Mouse (Mus musculus) testis, adult 2 months (tissue): ENCODE measurements around the gene Chaf1b.

Source experiments
- CTCF ChIP-seq: fragments of 200-500 bp; IDR thresholded peaks from 2 replicates; pipeline ENCODE4 v1.5.1; 2012; ENCODE audit warnings: low read depth, mild to moderate bottlenecking, inconsistent platforms, low read length, moderate library complexity; ENCODE audit not compliant: control insufficient read depth, insufficient read depth, insufficient replicate concordance
- POLR2A ChIP-seq: fragments of 200-500 bp; IDR thresholded peaks from 2 replicates; pipeline ENCODE4 v1.6.1; 2012; ENCODE audit warnings: low read depth, mild to moderate bottlenecking, inconsistent platforms, low read length, moderate library complexity; ENCODE audit not compliant: control insufficient read depth

- TF ChIP-seq CTCF (peak; percentile 10; the same call in 1 of the 2 replicates), POLR2A (no peak)
Measured at GRCm38 (mm10) chr16:93915338-93915849, 31.7 kb downstream of the Chaf1b start.
